Mouse (Mus musculus): ENCODE results near the gene Gapvd1.

Gene Gapvd1

DNA sequence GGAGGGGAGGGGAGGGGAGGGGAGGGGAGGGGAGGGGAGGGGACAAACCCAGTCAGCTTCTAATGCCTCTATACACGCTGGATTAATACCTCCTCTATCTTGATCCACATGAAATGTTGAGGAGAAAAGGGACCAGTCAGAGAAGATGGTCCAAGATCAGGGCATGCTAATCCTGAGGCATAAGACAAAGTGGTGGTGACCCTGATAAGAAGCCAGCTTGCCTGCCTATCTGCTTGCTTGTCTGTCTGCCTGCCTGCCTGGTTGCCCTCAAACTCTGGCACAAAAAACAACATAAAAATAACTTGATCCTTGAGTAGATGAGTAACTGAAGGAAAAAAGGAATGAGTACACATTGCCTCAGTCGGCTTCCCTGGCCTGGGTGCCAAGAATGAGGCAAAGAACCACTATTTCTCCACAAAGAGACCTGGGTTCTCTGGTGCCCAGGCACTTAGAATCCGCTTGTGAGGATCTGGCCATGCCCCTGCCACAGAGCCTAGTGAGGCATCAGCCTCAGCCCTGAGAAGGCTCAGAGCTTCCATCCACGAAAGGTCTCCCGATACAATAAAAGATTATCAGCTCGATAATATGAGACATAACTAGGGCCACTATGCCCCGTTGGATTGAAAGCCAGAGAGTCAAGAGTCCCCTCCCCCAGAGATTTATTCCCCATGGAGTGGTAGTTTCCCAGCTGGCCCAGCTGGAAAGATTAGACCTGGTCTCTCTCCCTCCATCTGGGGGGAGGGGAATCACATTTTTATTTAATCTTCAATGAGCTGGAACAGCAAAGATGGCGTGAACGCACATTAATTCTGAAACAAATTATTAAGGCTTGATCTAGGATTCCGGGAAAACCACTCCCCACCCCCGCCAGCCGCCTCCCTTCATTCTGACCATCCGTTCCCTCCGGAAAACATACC, 119.5 kb downstream of the Gapvd1 start:
- DNase-seq (ENCODE audit: inconsistent ontology term): no peak

DNA sequence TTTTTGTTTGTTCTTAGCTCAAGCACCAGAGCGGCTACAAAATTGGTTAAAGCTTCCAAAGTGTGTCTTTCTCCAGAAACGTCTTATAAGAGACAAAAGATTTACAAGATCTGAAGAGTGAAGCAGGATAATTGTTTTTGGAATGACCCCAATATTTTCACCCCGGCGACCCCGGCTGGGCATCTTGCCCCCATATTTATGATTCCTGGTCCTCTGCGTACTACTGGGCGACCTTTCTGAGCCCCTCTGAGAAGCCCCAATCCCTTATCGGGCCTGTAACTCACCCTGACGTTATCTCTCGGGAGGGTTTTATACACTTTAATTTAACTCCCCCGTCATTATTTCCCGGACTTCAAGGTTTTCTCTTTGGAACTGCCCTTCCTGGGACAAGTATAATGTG, 123.0 kb downstream of the Gapvd1 start:
- no peak for DNase-seq (ENCODE audit: inconsistent ontology term)

DNA sequence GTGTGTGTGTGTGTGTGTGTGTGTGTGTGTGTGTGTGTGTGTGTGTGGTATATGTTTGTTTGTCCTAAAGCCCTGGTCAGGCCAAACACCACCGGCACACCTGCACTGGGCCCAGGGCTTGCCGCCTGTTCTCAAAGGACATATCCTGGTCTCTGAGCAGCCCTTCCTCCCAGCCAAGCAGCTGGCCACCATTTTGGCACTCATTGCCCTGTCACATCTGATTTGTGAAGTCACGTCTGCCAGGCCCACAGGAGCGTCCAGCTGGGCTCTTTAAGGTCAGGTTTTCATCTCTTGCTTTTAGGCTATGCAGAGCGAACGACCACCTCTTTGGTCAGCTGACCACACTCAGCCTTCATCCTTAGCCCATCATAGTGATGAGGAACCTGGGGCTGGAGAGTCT, 124.6 kb downstream of the Gapvd1 start:
- no peak for DNase-seq (ENCODE audit: inconsistent ontology term)

DNA sequence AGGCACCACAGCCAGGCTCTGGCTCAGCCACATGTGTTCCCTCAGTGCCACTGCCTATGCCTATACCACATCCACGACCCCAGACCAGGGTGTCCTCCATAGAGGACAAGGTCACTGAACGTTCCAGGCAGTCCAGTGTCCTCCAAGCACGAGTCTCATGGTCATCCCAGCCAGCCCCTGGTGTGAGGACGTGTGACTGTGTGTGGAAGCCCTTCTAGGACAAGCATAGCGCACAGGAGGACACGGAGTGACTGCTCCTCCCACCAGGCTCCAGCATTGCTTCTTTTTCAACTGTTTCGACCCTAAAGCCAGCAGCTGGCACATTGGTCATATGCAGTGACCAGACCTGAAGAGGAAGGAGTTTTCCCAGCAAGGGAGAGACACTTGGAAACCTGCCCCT, 125.3 kb downstream of the Gapvd1 start:
- no peak for DNase-seq (ENCODE audit: inconsistent ontology term)

DNA sequence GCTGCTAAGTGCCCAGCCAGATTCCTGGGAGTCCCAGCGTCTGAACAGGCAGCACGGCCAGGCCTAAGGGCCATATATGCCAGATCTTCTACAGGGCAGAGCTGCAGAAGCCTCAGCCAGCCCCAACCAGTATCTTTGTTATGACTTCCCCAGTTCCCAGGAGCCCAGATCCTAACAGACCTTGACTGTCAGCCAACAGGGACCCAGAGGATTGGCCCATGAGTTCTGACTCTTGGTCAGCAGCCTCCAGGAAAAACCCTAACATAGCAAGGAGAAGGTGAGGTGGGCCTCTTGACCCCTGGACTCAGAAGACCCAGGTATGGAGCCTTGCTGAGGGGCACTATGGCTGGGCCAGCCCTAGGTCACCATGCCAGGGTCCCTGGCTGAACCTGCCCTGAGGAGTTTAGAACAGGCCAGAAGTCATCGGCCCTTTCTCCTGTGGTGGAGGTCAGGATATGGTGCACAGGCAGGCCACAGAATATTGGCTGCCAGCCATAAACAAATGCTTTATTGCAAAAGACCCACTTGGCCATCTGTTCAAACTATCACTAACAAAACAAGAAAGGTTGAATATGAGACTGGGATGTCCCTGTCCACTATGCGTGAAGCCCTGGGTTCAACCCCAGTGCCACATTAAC, 126.0 kb downstream of the Gapvd1 start:
- DNase-seq (ENCODE audit: inconsistent ontology term): no peak

DNA sequence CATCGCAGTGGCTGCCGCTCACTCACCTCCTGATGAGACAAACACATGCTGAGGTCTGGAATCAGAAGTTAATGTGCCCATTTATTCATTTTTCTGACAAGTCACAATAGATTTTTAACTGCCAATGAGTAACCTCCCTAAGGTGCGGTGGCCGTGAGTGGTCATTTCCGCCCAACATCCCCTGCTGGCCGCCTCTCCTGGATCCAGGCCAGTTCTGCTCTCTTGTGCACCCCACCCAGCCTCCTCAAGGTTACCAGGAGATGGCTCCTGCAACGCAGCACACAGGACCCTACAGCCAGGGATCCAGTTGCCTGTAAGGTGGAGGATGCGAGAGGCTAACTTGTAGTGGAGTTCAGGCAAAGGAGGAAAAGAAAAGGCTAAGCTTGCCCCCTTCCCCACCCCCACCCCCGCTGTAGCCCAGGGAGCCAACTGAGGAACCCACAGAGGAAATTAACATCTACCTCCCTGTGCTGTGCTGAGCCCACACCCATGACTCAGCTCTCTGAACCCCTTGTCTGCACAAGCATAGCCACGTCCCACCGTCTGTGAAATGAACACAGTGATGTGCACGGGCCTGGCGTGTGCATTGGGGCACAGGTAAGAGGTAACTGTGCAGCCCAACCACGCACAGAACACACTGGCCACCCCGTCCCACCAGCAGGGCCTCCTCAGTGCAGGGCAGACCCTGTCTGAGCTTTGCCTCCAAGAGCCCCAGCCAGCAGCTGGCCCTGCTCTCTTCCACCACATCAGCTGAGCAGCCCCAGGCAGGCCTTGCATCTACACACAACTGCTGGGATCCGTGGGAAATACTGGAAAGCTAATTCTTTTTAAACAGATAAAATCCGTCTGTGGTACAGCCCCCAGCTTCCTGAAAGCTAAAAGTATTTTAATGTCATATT, 127.5 kb downstream of the Gapvd1 start:
- no peak for DNase-seq (ENCODE audit: inconsistent ontology term)

Data from Muller cell, postnatal 12 days (primary cell).